Mouse (Mus musculus) heart, adult 2 months (tissue): ENCODE results near the gene Rph3al. TPM values are rescaled to one million over a fixed set of nuclear protein-coding genes. Genes with fewer than 3 reads are reported as not detected.

ENCODE experiments used
- DNase-seq, 2 experiments: peaks; one replicate each; pipeline ENCODE4 v3.0.0; 2021
- H3K27ac ChIP-seq: fragments of 200-600 bp; 2 replicates; pipeline ENCODE4 v1.8.1; 2022
- H3K27me3 ChIP-seq: fragments of 200-500 bp; 2 replicates; pipeline ENCODE4 v1.6.1; 2012; ENCODE audit warnings: mild to moderate bottlenecking, low read length, inconsistent platforms, mixed read lengths; ENCODE audit not compliant: control insufficient read depth, insufficient read depth
- H3K36me3 ChIP-seq: fragments of 200-500 bp; 2 replicates; pipeline ENCODE4 v1.6.1; 2012; ENCODE audit warnings: low read length, inconsistent platforms; ENCODE audit not compliant: control insufficient read depth, insufficient read depth
- H3K4me1 ChIP-seq: fragments of 200-500 bp; 2 replicates; pipeline ENCODE4 v1.6.1; 2011; ENCODE audit warnings: low read length; ENCODE audit not compliant: control insufficient read depth, insufficient read depth
- H3K4me3 ChIP-seq: fragments of 200-600 bp; 2 replicates; pipeline ENCODE4 v1.8.1; 2022
- H3K79me2 ChIP-seq: fragments of 200-500 bp; replicated peaks from 2 replicates; pipeline ENCODE4 v1.6.1; 2012; ENCODE audit warnings: mild to moderate bottlenecking, inconsistent platforms, low read length, moderate library complexity, mixed read lengths; ENCODE audit not compliant: control insufficient read depth, insufficient read depth
- H3K9ac ChIP-seq: fragments of 200-500 bp; 2 replicates; pipeline ENCODE4 v1.6.1; 2012; ENCODE audit warnings: low read depth, mild to moderate bottlenecking, control low read depth, inconsistent platforms, low read length, mixed read lengths
- CTCF ChIP-seq: fragments of 200-600 bp; IDR thresholded peaks from 2 replicates; pipeline ENCODE4 v1.8.1; 2022; ENCODE audit warnings: antibody characterized with exemption, mild to moderate bottlenecking, moderate library complexity
- EP300 ChIP-seq: fragments of 200-500 bp; IDR thresholded peaks from 2 replicates; pipeline ENCODE4 v1.6.1; 2011; ENCODE audit warnings: low read depth, low read length, control low read depth; ENCODE audit not compliant: insufficient read depth
- POLR2A ChIP-seq: fragments of 200-500 bp; IDR thresholded peaks from 2 replicates; pipeline ENCODE4 v1.6.1; 2011; ENCODE audit warnings: mild to moderate bottlenecking, low read depth, low read length, control low read depth; ENCODE audit not compliant: insufficient read depth
- WGBS: fragments of 180-500 bp; shearing (Covaris S2); methylation state at CpG from one replicate; pipeline ENCODE4 v1.1.7; 2018; 5-methylcytosine and 5-hydroxymethylcytosine counted together
- intact Hi-C: fragments of 180-260 bp; cut with DNase I; formaldehyde crosslinking; loops from one replicate; pipeline ENCODE4 v1.15.1; 2025
- polyA plus RNA-seq: library from polyadenylated mRNA; depleted of rRNA; stranded (reverse); fragments of >200 nt; gene quantifications from 2 replicates; pipeline ENCODE4 v1.2.3, GENCODE M21; 2012
- total RNA-seq, 2 experiments: library from RNA; stranded (reverse); gene quantifications; 2 replicates each; pipeline ENCODE4 v1.2.3; 2021

Rph3al gene
- total and polyA plus RNA-seq, 3 experiments = 5.9 to 11.7 (median 11.1) TPM

DNA sequence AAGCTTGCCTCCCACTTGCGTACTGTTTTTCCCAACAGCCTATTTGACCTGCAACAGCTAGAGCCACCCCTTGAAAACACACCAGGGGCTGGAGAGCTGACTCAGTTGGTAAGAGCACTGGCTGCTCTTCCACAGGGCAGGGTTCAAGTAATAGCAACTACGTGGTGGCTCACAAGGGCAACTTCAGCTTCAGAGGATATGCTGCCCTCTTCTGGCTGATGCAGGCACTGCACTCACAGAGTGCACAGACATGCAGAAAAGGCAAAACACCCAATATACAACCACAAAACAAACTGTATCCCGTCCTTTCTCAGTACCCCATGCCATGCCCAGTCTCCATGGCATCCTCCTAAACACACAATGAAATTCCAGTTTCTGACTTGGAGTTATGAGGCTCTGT, 34.7 kb downstream of the Rph3al start:
- H3K27ac ChIP-seq = no peak overlapping the region
- no peak for DNase-seq
- no peak overlapping the region for H3K9ac ChIP-seq
- H3K4me1 ChIP-seq = no peaks in the 10 kb centered on the region
- no peaks in the 10 kb centered on the region for H3K27me3 ChIP-seq
- H3K36me3 ChIP-seq = no peaks in the 10 kb centered on the region
- intact Hi-C loops = no loop called here
- no peaks in the 10 kb centered on the region for H3K79me2 ChIP-seq
- WGBS = 80% methylated on average over 3 of the region's 3 CpGs
- H3K4me3 ChIP-seq = no peak overlapping the region
- TF ChIP-seq POLR2A (no peak), EP300 (no peak), CTCF (peak; percentile 68)

DNA sequence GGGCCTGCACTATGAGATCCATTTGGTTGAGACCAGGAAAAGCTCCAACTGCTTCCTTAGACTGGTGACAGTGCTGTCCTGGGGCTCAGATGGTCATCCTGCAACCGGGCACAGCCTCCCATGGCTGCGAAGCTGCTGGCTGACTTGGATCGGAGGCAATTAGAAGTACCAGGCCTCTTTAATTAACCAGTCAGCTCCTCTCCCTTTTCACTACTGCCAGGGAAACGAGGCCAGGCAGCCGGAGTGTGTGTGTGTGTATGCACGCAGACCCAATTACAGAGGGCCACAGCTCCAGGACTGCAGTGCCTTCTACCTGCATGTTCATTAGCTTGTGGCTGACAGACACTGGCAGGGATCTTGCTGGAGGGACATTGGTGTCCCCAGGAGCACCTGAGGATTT, 36.9 kb downstream of the Rph3al start:
- whole genome bisulfite sequencing = 92% methylated on average over 6 of the region's 6 CpGs
- Histone ChIP-seq H3K9ac (no peak overlapping the region), H3K4me1 (no peaks in the 10 kb centered on the region), H3K79me2 (no peaks in the 10 kb centered on the region), H3K36me3 (no peaks in the 10 kb centered on the region), H3K4me3 (no peak overlapping the region), H3K27ac (no peak overlapping the region), H3K27me3 (no peaks in the 10 kb centered on the region)
- intact Hi-C loops = no loop called here
- TF ChIP-seq CTCF (no peak), EP300 (no peak), POLR2A (no peak)
- no peak for DNase-seq

DNA sequence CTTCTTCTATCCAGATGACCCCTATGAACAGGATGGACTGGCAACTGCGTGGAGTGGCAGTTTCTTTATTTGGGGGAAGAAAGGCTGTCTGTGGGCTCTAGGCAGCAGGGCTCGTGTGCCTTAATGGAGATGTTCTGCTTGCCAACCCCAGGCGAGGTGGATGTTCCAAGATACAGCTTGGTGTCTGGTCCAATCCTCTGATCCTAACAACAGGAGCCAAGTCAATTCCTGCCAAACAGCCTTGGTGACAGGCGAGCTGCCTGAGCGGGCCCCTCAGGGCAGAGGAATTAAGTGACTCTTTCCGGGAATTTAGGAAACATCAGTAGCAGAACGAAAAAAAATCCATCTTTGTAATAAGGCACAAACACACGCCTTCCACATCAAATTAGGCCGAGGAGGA, 38.6 kb downstream of the Rph3al start:
- no peak for TF ChIP-seq POLR2A
- no peak for TF ChIP-seq CTCF
- no peak for TF ChIP-seq EP300
- no peaks in the 10 kb centered on the region for H3K4me1 ChIP-seq
- no peak overlapping the region for H3K4me3 ChIP-seq
- no peaks in the 10 kb centered on the region for H3K79me2 ChIP-seq
- WGBS = 68% methylated on average over 9 of the region's 9 CpGs
- H3K27me3 ChIP-seq = no peaks in the 10 kb centered on the region
- H3K27ac ChIP-seq = no peak overlapping the region
- H3K36me3 ChIP-seq = no peaks in the 10 kb centered on the region
- no peak overlapping the region for H3K9ac ChIP-seq
- no peak for DNase-seq
- intact Hi-C loops = no loop called here

DNA sequence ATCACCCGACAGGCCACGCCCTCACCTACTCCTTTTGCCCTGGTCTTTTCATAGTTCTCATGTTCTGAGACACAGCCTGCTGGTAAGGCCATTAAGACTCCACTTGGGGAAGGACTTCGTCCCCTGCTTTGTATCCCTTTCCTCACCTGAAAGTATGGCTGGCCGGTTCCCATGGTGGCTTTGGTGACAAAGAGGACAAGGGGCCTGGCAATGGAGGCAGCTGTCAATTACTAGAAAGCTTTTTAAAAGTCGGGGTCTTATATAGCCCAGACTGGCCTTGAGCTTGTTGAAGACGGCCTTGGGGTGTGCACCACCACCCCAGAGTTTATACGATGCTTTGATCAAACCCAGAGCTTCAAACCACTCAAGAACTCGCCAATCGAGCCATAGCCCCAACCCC, 39.7 kb downstream of the Rph3al start:
- H3K27me3 ChIP-seq = no peaks in the 10 kb centered on the region
- no peak overlapping the region for H3K9ac ChIP-seq
- H3K4me1 ChIP-seq = no peaks in the 10 kb centered on the region
- TF ChIP-seq EP300 (no peak), POLR2A (no peak), CTCF (no peak)
- no peak for DNase-seq
- H3K27ac ChIP-seq = no peak overlapping the region
- 95% methylated on average over 9 of the region's 9 CpGs for WGBS
- intact Hi-C loops = no loop called here
- H3K4me3 ChIP-seq = no peak overlapping the region
- H3K36me3 ChIP-seq = no peaks in the 10 kb centered on the region
- H3K79me2 ChIP-seq = no peaks in the 10 kb centered on the region

DNA sequence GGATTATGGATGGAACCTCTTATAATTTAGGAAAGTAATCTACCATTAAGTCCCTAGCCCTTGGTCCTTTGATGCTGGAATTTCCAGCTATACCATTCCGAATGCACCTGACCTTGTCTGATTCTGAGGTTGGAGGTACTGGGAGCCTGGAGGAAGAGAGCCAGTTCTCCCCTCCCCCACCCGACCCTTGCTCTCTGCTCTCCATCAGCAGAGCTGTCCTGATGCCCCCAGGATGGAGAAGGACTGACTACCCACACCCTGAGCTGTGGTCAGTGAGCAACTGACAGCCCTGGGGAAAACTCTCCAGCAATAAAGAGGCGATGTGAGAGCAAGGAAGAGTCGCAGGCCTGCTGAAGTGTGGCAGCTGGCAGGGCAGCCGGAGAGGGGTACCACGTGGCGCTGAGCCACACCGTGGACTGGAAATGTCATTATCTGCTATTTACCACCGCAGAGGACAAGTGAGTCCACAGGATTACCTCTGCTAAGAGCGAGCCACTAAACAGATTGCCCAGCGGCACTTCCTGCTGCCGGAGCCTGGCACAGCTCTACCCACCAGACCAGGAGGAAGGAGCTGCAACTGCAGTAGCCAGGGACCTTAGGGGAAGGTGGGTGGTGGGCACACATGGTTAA, 43.3 kb downstream of the Rph3al start:
- DNase-seq = peak in 1 of 2 experiments; percentile 10
- Histone ChIP-seq H3K27ac (no peak overlapping the region), H3K4me3 (no peak overlapping the region), H3K36me3 (no peaks in the 10 kb centered on the region), H3K27me3 (no peaks in the 10 kb centered on the region), H3K4me1 (no peaks in the 10 kb centered on the region), H3K9ac (no peak overlapping the region), H3K79me2 (no peaks in the 10 kb centered on the region)
- intact Hi-C loops = no loop called here
- TF ChIP-seq EP300 = no peak
- TF ChIP-seq POLR2A = no peak
- TF ChIP-seq CTCF = no peak
- WGBS = 83% methylated on average over 12 of the region's 12 CpGs

DNA sequence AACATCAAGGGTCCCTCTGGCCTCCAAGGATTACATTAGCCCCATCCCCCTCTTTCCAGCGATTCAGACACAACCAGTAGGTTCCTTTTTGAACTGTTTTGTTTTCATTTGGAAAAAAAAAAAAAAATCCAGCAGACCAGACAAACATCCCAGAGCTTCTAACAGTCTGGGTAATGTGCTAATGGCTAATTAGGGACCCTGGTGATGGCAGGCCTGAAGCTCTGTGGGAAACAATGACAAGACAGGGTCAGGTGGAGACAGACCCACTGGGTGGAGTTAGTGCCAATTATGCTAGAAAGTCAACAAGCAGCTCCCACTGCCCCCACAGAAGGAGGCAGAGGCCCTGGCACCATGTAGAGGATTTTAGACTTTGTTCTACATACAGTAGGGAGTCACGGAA, 44.3 kb downstream of the Rph3al start:
- Histone ChIP-seq H3K36me3 (no peaks in the 10 kb centered on the region), H3K9ac (no peak overlapping the region), H3K4me1 (no peaks in the 10 kb centered on the region), H3K79me2 (no peaks in the 10 kb centered on the region), H3K27me3 (no peaks in the 10 kb centered on the region), H3K27ac (no peak overlapping the region), H3K4me3 (no peak overlapping the region)
- TF ChIP-seq EP300 (no peak), CTCF (no peak), POLR2A (no peak)
- intact Hi-C loops = no loop called here
- WGBS = 73% methylated on average over 2 of the region's 2 CpGs
- DNase-seq = no peak
